Mouse (Mus musculus): Measurements from ENCODE around the gene Ccdc88c. TPM values are rescaled to one million over a fixed set of nuclear protein-coding genes. Genes with fewer than 3 reads are reported as not detected.
A peak's percentile ranks its signal among the peaks of the same experiment; 100 is the strongest.

Ccdc88c gene
- polyA plus RNA-seq, 1 experiment from 2014 or later, result 15.8 TPM

- Histone ChIP-seq H3K4me1 (peaks cover 54% of the 10 kb centered on the region), H3K27me3 (replicated peaks) (no peaks in the 10 kb centered on the region), H3K9ac (no peak overlapping the region), H3K9me3 (no peaks in the 10 kb centered on the region), H3K4me3 (no peak overlapping the region), H3K27ac (no peak overlapping the region), H3K36me3 (replicated peaks) (no peaks in the 10 kb centered on the region), H3K4me2 (peak overlapping the region; percentile 92)
- no peak for ATAC-seq (replicated peaks)
- 76% methylated on average over 7 of the region's 7 CpGs for WGBS
These were observed 3.5 kb downstream of the Ccdc88c start for GRCm38 (mm10) chr12:101025379-101025778.

DNA sequence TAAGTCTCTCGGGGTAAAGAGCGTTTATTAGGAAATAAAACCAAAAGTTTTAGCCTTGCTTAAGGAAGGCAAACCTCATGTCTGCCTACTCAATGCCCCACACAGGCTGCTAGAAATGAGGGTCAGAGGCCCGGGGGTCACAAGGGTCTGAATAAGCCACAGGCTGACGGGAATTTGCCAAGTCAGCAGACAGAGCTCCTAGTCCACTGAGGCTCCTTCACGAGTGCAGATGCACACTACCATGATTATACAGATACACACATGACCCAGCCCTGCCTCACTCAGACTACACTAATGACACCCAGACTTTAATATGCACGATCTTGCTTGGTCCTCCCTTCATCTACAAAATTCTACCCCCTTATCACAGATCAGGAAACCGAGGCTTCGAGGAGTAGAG lies 4.0 kb downstream of the Ccdc88c start:
- Histone ChIP-seq H3K27ac (no peak overlapping the region), H3K4me3 (no peak overlapping the region), H3K36me3 (replicated peaks) (no peaks in the 10 kb centered on the region), H3K4me2 (no peak overlapping the region), H3K9me3 (no peaks in the 10 kb centered on the region), H3K9ac (no peak overlapping the region), H3K27me3 (replicated peaks) (no peaks in the 10 kb centered on the region), H3K4me1 (peaks cover 54% of the 10 kb centered on the region)
- WGBS, result 62% methylated on average over 8 of the region's 8 CpGs
- ATAC-seq (replicated peaks), result no peak

DNA sequence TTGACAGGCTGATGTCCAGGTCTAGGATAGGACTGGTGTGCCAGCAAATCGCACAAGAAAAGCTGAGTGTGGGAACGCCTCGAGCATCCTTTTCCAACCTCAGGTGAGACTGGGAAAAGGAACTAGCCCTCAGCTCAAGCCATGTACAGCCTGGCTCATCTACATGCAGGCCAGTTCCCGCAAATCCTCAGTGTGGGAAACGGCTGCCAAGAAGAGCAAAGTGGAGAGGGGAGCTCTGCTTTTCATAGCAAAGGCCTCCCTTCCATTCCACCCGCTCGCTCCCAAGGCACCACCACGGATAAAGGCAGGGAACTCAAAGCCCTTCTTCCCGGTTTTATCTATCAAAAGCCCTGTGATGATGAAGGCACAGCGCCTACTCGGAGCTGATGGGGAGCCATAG lies 5.7 kb downstream of the Ccdc88c start:
- ATAC-seq (replicated peaks), result no peak
- no peaks in the 10 kb centered on the region for H3K9me3 ChIP-seq
- no peak overlapping the region for H3K4me2 ChIP-seq
- WGBS, result 47% methylated on average over 11 of the region's 11 CpGs
- no peaks in the 10 kb centered on the region for H3K27me3 ChIP-seq (replicated peaks)
- no peaks in the 10 kb centered on the region for H3K36me3 ChIP-seq (replicated peaks)
- H3K4me1 ChIP-seq, result peaks cover 61% of the 10 kb centered on the region
- H3K27ac ChIP-seq, result peak overlapping the region; percentile 57
- no peak overlapping the region for H3K9ac ChIP-seq
- H3K4me3 ChIP-seq, result no peak overlapping the region

GRCm38 (mm10) chr12:101022353-101022752 lies 6.5 kb downstream of the Ccdc88c start:
- no peak overlapping the region for H3K4me3 ChIP-seq

GRCm38 (mm10) chr12:101021484-101022226 lies 7.2 kb downstream of the Ccdc88c start:
- no peak overlapping the region for H3K9ac ChIP-seq
- no peak for ATAC-seq (replicated peaks)
- H3K36me3 ChIP-seq (replicated peaks), result no peaks in the 10 kb centered on the region
- no peaks in the 10 kb centered on the region for H3K27me3 ChIP-seq (replicated peaks)
- H3K9me3 ChIP-seq, result no peaks in the 10 kb centered on the region
- no peak overlapping the region for H3K4me3 ChIP-seq
- WGBS, result 79% methylated on average over 9 of the region's 9 CpGs
- no peak overlapping the region for H3K27ac ChIP-seq
- no peak overlapping the region for H3K4me2 ChIP-seq
- peaks cover 57% of the 10 kb centered on the region for H3K4me1 ChIP-seq

More at GRCm38 (mm10) chr12:101022353-101022752, 6.5 kb downstream of the Ccdc88c start:
- Histone ChIP-seq H3K4me1 (peaks cover 64% of the 10 kb centered on the region), H3K27ac (no peak overlapping the region), H3K9me3 (no peaks in the 10 kb centered on the region), H3K36me3 (replicated peaks) (no peaks in the 10 kb centered on the region), H3K9ac (no peak overlapping the region), H3K4me2 (no peak overlapping the region), H3K27me3 (replicated peaks) (no peaks in the 10 kb centered on the region)
- 88% methylated on average over 8 of the region's 8 CpGs for WGBS
- no peak for ATAC-seq (replicated peaks)

DNA sequence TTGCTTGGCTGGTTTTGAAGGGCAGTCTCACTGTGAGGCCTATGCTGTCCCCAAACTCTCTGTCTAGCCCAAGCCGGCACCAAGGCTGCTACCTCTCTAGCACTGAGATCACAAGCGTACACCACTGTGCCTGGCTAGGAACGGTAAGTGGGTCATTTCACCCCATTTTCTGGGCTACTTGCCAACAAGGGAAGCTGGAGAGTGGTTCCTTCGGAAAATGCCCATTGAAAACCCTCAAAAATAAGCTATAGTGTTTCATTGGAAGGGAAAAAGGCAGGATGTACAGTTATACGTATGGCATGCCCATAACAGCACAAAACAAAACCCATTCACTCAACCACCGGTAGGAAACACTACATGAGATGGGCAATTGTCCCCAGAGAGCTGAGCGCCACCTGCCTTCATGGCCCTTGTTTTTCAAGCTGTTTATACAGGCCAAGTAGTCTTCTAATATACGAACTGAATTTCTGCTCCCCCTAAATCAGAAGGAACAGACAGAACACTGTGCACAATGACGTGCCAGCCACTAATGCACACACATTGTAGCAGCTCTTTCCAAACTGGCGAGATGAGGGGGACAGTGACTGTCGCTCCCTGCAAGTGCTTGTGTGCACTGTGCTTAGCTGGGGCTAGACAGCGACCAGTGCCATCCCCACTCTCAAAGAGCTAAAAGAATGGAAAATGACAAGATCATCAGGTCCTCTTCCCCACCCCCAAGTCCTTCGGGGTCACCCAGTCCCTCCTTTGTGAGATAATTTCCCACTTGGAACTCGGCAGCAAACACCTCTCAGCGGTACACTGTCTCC lies 8.4 kb downstream of the Ccdc88c start:
- no peak for ATAC-seq (replicated peaks)
- WGBS, result 77% methylated on average over 15 of the region's 15 CpGs

GRCm38 (mm10) chr12:101019443-101019842 lies 9.4 kb downstream of the Ccdc88c start:
- Histone ChIP-seq H3K36me3 (replicated peaks) (no peaks in the 10 kb centered on the region), H3K4me3 (no peak overlapping the region), H3K27ac (peak overlapping the region; percentile 44; the same call in 1 of the 2 replicates), H3K9ac (no peak overlapping the region), H3K4me1 (peaks cover 42% of the 10 kb centered on the region), H3K27me3 (replicated peaks) (no peaks in the 10 kb centered on the region), H3K9me3 (no peaks in the 10 kb centered on the region), H3K4me2 (no peak overlapping the region)
- peak; percentile 11; the same call in 1 of the 2 replicates for ATAC-seq (replicated peaks)
- WGBS, result 83% methylated on average over 7 of the region's 7 CpGs

More for the DNA sequence above, 8.4 kb downstream of the Ccdc88c start:
- no peak overlapping the region for H3K4me2 ChIP-seq
- H3K9ac ChIP-seq, result no peak overlapping the region
- H3K27ac ChIP-seq, result no peak overlapping the region
- H3K36me3 ChIP-seq (replicated peaks), result no peaks in the 10 kb centered on the region
- no peak overlapping the region for H3K4me3 ChIP-seq
- no peaks in the 10 kb centered on the region for H3K27me3 ChIP-seq (replicated peaks)
- no peaks in the 10 kb centered on the region for H3K9me3 ChIP-seq
- H3K4me1 ChIP-seq, result peaks cover 51% of the 10 kb centered on the region

DNA sequence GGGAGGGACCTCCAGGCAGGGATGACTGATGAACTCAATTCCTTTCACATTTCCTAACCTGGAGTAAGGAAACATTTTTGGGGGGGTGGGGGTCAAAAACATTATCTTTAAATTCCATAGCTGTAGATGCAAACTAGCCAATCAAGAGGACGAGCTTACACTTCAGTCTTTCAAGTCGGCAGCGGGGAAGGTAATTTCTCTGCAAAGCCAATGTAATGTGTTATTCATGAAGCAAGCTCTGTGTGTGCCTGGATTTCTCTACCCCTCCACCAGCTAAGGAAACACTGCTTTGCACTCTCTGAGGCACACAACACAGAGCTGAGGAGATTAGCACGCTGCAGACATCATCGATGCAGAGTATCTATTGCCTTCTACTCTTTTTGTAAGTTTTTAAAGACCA lies 9.8 kb downstream of the Ccdc88c start:
- 0 out of 2 replicates have a peak overlapping the region, but pooled peaks have one; percentile 7 for H3K4me2 ChIP-seq
- peaks cover 38% of the 10 kb centered on the region for H3K4me1 ChIP-seq

GRCm38 (mm10) chr12:101017971-101018371 lies 10.9 kb downstream of the Ccdc88c start:
- Histone ChIP-seq H3K4me3 (no peak overlapping the region), H3K9ac (no peak overlapping the region), H3K27ac (peak overlapping the region; percentile 27; the same call in 1 of the 2 replicates), H3K9me3 (no peaks in the 10 kb centered on the region), H3K27me3 (replicated peaks) (no peaks in the 10 kb centered on the region), H3K36me3 (replicated peaks) (no peaks in the 10 kb centered on the region), H3K4me2 (no peak overlapping the region), H3K4me1 (peaks cover 29% of the 10 kb centered on the region)
- no peak for ATAC-seq (replicated peaks)
- WGBS, result 26% methylated on average over 6 of the region's 6 CpGs

More for the DNA sequence above, 9.8 kb downstream of the Ccdc88c start:
- peak; percentile 13; the same call in 1 of the 2 replicates for ATAC-seq (replicated peaks)
- Histone ChIP-seq H3K9ac (no peak overlapping the region), H3K9me3 (no peaks in the 10 kb centered on the region), H3K27me3 (replicated peaks) (no peaks in the 10 kb centered on the region), H3K36me3 (replicated peaks) (no peaks in the 10 kb centered on the region), H3K27ac (peak overlapping the region; percentile 44; the same call in 1 of the 2 replicates), H3K4me3 (no peak overlapping the region)
- WGBS, result 20% methylated on average over 5 of the region's 5 CpGs

- Histone ChIP-seq H3K9ac (no peak overlapping the region), H3K27ac (no peak overlapping the region), H3K9me3 (no peaks in the 10 kb centered on the region), H3K4me2 (no peak overlapping the region), H3K36me3 (replicated peaks) (no peaks in the 10 kb centered on the region), H3K4me3 (no peak overlapping the region), H3K4me1 (peaks cover 37% of the 10 kb centered on the region), H3K27me3 (replicated peaks) (no peaks in the 10 kb centered on the region)
- ATAC-seq (replicated peaks), result no peak
- WGBS, result 50% methylated on average over 5 of the region's 5 CpGs
These were observed 12.4 kb downstream of the Ccdc88c start for GRCm38 (mm10) chr12:101016412-101016928.

DNA sequence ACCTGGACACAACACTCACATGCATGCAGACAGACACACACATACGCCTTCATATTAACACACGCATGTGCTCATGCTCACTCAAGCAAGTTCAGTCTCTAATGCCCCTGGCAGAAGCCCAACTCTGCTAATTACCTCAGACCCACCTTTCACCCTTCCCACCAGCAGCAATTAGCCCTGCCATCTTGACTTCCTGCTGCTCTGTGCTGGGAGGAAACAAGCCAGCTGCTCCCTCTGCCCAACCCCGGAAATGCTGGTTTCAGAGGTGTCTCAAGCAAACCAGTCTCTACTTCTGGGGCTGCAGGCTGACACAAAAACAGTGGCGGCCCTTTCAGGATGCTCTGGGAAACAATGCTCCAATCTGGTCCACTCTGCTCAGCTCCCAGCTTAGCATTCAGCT lies 12.9 kb downstream of the Ccdc88c start:
- WGBS, result 47% methylated on average over 4 of the region's 4 CpGs
- no peaks in the 10 kb centered on the region for H3K27me3 ChIP-seq (replicated peaks)

DNA sequence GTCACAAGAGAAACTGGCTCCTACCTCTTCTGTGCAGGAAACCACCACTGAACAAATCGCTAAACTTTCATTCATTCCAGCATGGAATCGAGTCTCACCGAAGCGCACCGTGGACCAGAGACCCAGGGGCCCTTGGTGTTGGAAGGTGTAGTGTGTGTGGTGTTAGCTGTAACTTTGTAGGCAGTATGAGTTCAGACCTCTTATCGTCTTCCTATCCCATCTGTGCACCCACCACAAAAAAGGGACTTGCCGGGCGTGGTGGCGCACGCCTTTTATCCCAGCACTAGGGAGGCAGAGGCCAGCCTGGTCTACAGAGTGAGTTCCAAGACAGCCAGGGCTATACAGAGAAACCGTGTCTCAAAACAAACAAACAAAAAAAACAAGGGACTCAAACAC lies 13.7 kb downstream of the Ccdc88c start:
- no peak overlapping the region for H3K4me3 ChIP-seq
- WGBS, result 86% methylated on average over 11 of the region's 11 CpGs
- no peak for ATAC-seq (replicated peaks)
- H3K4me2 ChIP-seq, result no peak overlapping the region
- no peaks in the 10 kb centered on the region for H3K27me3 ChIP-seq (replicated peaks)
- H3K4me1 ChIP-seq, result peaks cover 37% of the 10 kb centered on the region
- no peak overlapping the region for H3K27ac ChIP-seq
- no peaks in the 10 kb centered on the region for H3K9me3 ChIP-seq
- H3K9ac ChIP-seq, result no peak overlapping the region
- H3K36me3 ChIP-seq (replicated peaks), result no peaks in the 10 kb centered on the region

More for the DNA sequence above, 12.9 kb downstream of the Ccdc88c start:
- Histone ChIP-seq H3K4me1 (peaks cover 37% of the 10 kb centered on the region), H3K36me3 (replicated peaks) (no peaks in the 10 kb centered on the region), H3K9ac (no peak overlapping the region), H3K4me3 (no peak overlapping the region), H3K9me3 (no peaks in the 10 kb centered on the region), H3K4me2 (no peak overlapping the region), H3K27ac (no peak overlapping the region)
- ATAC-seq (replicated peaks), result no peak
